Mouse (Mus musculus) erythroblast, embryonic 14.5 days (primary cell): ENCODE data around the gene Tmem128.

Experiments
- GATA1 ChIP-seq: IDR thresholded peaks from 2 replicates; pipeline ENCODE4 v1.6.1; 2012; ENCODE audit warnings: low read length, inconsistent platforms, mixed read lengths
- TAL1 ChIP-seq: IDR thresholded peaks from 3 replicates; pipeline ENCODE4 v1.6.1; 2012; ENCODE audit warnings: low read length, inconsistent platforms, mixed read lengths

- no peak for TF ChIP-seq TAL1
- no peak for TF ChIP-seq GATA1
Observed at GRCm38 (mm10) chr5:38241966-38242365, 18.0 kb upstream of the Tmem128 start.
